Mouse (Mus musculus) liver, embryonic 12.5 days (tissue): Measurements from ENCODE around the gene Slc24a4. TPM values are rescaled to one million over a fixed set of nuclear protein-coding genes. Genes with fewer than 3 reads are reported as not detected.

Source experiments
- ATAC-seq: fragments of 200-750 bp; cut with Nextera tagmentation; 2 replicates; pipeline ENCODE4 v1.8.0; 2017; ENCODE audit warnings: moderate number of reproducible peaks, mild to moderate bottlenecking, moderate library complexity
- H3K27ac ChIP-seq: fragments of 300-500 bp; sonication (generic); 2 replicates; pipeline ENCODE4 v1.5.1; 2016; ENCODE audit warnings: mild to moderate bottlenecking
- H3K27me3 ChIP-seq: fragments of 300-500 bp; sonication (generic); replicated peaks from 2 replicates; pipeline ENCODE4 v1.6.1; 2016; ENCODE audit warnings: mild to moderate bottlenecking, moderate library complexity
- H3K36me3 ChIP-seq: fragments of 300-500 bp; sonication (generic); 2 replicates; pipeline ENCODE4 v1.6.1; 2016; ENCODE audit warnings: mild to moderate bottlenecking, moderate library complexity
- H3K4me1 ChIP-seq: fragments of 300-500 bp; sonication (generic); 2 replicates; pipeline ENCODE4 v1.6.1; 2016
- H3K4me2 ChIP-seq: fragments of 300-500 bp; sonication (generic); 2 replicates; pipeline ENCODE4 v1.6.1; 2016; ENCODE audit warnings: mild to moderate bottlenecking, moderate library complexity
- H3K4me3 ChIP-seq: fragments of 300-500 bp; sonication (generic); 2 replicates; pipeline ENCODE4 v1.5.1; 2016; ENCODE audit warnings: mild to moderate bottlenecking, moderate library complexity
- H3K9ac ChIP-seq: fragments of 300-500 bp; sonication (generic); 2 replicates; pipeline ENCODE4 v1.6.1; 2016; ENCODE audit warnings: mild to moderate bottlenecking, moderate library complexity
- H3K9me3 ChIP-seq: fragments of 300-500 bp; sonication (generic); replicated peaks from 2 replicates; pipeline ENCODE4 v1.6.1; 2016; ENCODE audit warnings: mild to moderate bottlenecking, moderate library complexity
- WGBS: fragments of 180-500 bp; shearing (Covaris S2); methylation state at CpG from one replicate; pipeline ENCODE4 v1.1.7; 2016; ENCODE audit not compliant: insufficient replicate concordance; 5-methylcytosine and 5-hydroxymethylcytosine counted together
- polyA plus RNA-seq: library from polyadenylated mRNA; unstranded; fragments of >200 nt; fragmentation: Nextera tagmentation; extraction: Ambion mirVana; gene quantifications from 2 replicates; pipeline ENCODE4 v1.2.1, GENCODE M21; 2016

Slc24a4 gene
- polyA plus RNA-seq, 1 experiment from 2014 or later, result not detected

DNA sequence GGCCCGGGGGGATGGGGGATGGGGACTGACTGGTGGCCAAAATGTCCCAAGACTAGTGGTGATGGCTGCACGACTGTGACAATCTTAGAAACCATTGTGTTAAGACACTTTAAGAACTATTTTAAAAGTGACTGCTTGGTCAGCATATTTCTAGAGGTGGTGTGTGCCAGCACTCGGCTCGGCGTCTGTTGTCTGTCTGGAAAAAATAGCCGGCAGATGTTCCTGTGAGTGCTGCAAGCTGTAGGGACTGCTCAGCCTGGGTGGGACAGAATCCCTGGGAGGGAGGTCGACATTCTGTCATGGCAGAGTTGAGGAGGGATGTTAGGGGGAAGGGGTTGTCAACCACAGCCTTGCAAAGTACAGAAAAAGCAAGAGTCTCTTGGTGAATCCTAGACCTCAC, 175.3 kb downstream of the Slc24a4 start:
- Histone ChIP-seq H3K9ac (no peak overlapping the region), H3K4me3 (no peak overlapping the region), H3K4me1 (peaks cover 69% of the 10 kb centered on the region), H3K27me3 (no peaks in the 10 kb centered on the region), H3K9me3 (no peaks in the 10 kb centered on the region), H3K27ac (no peak overlapping the region), H3K4me2 (no peak overlapping the region), H3K36me3 (no peaks in the 10 kb centered on the region)
- ATAC-seq, result no peak
- 43% methylated on average over 7 of the region's 7 CpGs for WGBS

DNA sequence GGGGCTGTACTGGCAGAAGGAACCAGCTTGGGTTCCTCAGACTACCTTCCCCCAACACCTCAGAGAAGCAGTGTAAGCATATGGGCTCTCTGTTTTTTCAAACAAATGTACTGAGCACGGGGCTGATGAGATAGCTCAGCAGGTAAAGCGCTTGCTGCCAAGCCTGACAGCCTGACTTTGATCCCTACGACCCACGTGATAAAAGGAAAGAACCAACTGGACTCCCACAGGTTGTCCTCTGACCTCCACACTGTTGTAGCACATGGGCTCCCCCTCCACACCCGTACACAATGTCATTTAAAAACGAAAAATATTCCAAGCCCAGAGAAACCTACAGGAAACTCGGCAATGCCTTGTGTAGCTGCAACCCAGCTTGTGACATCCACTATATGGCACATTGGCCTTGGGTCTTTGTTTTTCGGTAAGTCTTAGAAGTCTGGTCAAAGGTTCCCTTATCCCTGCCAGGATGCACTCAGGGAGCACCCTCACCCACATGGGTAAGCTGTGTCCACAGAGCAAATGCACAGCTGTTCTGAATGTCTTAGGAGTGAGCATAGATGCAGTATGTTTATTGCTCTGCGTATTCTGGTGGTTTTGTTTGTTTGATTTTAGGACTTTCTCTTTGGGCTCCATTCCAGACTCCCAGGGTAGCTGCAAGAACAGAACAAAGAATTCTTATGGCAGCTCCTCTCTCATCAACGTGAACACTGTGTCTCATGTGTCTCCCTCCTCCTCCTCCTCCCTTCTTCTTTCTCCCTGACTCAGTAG, 176.7 kb downstream of the Slc24a4 start:
- Histone ChIP-seq H3K9ac (no peak overlapping the region), H3K36me3 (0 out of 2 replicates have a peak, but pooled peaks cover 2% of the 10 kb centered on the region), H3K9me3 (no peaks in the 10 kb centered on the region), H3K4me3 (no peak overlapping the region), H3K27ac (no peak overlapping the region), H3K27me3 (no peaks in the 10 kb centered on the region), H3K4me1 (peaks cover 70% of the 10 kb centered on the region), H3K4me2 (no peak overlapping the region)
- 55% methylated on average over 10 of the region's 10 CpGs for WGBS
- peak; percentile 65 for ATAC-seq

DNA sequence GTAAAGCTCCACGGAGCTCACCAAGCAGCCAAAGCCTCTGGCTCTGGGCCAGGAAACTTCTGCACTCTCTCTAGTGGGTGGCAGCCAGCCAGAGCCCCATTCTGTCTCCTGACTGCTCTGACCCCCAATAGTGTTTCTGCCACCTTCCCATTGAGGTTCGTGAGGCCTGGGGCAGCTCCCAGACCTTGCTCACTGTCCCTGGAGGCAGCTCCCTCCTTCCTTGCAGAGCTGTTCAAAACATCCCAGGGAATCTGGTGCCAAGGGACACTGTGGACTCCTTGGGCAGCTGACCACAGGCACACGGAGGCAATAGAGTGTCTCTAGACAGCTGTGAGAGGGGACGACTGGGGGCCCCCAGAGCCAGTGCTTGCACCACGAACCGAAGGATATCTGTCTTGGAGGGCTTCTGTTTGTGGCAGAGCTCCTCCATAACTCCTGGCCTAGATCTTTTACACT, 179.5 kb downstream of the Slc24a4 start:
- WGBS, result 53% methylated on average over 6 of the region's 6 CpGs
- H3K9ac ChIP-seq, result no peak overlapping the region
- no peaks in the 10 kb centered on the region for H3K27me3 ChIP-seq
- H3K9me3 ChIP-seq, result no peaks in the 10 kb centered on the region
- H3K4me3 ChIP-seq, result no peak overlapping the region
- H3K4me1 ChIP-seq, result peaks cover 62% of the 10 kb centered on the region
- H3K36me3 ChIP-seq, result peaks cover 17% of the 10 kb centered on the region
- H3K4me2 ChIP-seq, result no peak overlapping the region
- H3K27ac ChIP-seq, result no peak overlapping the region; the same call in 1 of the 2 replicates
- no peak for ATAC-seq

DNA sequence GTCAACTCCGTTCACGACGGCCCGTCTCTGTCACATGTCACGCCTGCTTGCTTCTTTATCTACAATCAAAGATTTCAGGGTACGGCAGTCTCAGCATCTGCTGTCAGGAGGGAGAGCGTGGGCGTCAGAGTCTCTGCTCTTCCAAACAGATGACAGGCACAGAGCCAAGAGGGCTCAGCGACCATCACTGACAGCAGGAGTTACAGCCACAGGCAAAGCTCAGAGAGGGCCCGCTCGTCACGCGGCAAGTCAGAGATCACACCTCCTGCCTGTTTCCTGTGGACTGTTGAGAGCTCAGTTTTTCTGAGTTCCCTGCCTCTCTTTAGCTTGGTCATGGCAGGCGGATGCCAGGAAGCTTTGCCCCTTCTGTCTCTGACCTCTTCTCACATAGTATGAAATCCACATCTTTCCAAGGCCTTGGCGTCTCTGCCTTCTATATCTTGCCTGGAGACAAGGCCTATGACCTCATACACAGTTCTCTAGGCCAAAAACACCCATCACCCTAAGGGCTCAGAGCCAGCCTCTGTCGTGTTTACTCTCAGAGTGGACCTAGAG, 180.0 kb downstream of the Slc24a4 start:
- Histone ChIP-seq H3K27me3 (no peaks in the 10 kb centered on the region), H3K27ac (no peak overlapping the region), H3K9me3 (no peaks in the 10 kb centered on the region), H3K4me3 (no peak overlapping the region), H3K36me3 (peaks cover 22% of the 10 kb centered on the region), H3K4me1 (peaks cover 56% of the 10 kb centered on the region), H3K9ac (no peak overlapping the region), H3K4me2 (no peak overlapping the region)
- ATAC-seq, result peak; percentile 28; the same call in 1 of the 2 replicates
- 51% methylated on average over 16 of the region's 16 CpGs for WGBS

DNA sequence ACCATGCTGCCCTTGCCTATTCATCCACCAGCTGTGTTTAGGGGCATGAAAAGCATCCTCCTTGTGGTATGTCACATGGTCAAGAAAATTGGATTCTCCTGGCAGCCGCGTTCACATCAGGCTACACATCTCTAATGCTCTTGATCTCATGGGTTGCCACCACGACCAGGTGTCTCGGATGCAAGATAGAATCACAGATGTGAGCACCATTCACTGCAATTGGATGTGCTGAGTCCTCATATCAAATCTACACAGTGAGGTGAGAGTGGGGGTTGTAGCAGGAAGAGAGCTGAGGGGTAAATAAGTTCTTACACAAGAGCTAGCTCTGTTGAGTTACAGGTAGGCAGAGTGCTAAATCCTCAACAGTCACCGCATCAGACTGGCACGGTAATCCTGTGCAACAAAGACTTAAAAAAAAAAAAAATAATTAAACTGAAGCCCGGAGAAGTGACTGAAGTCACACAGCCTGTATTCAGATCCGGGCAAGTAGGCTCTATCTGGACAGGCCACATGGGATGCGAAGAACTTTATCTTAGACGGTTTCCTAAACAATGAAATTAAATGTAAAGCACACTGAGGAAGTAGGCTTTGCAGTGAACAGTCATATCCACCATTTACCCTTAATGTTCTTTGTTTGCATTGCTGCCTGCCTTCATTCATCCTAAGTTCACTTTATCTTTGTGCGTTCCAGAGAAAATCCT, 180.7 kb downstream of the Slc24a4 start:
- WGBS, result 76% methylated on average over 11 of the region's 11 CpGs
- Histone ChIP-seq H3K27ac (no peak overlapping the region), H3K36me3 (peaks cover 28% of the 10 kb centered on the region)

DNA sequence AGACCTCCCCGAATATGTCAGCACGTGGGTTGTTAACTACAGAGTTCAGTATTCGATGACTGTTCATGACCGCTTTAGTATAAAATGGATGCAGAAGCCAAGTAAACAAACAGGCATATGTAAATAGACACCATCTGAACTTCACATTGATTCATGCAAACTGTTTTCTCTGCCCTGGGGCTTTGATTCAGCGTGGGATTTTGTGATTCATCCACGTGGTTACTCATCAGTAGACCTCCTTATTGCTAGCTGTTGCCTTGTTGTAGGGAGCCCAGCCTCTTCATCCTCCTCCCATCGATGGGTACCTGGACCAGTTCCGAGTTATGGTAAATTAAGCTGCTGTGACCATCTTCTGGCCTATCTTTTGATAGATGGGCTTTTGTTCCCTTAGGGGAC, 181.3 kb downstream of the Slc24a4 start:
- no peak overlapping the region for H3K27ac ChIP-seq
- H3K27me3 ChIP-seq, result no peaks in the 10 kb centered on the region
- 80% methylated on average over 8 of the region's 8 CpGs for WGBS
- H3K9ac ChIP-seq, result no peak overlapping the region
- no peak overlapping the region for H3K4me3 ChIP-seq
- peaks cover 32% of the 10 kb centered on the region for H3K36me3 ChIP-seq
- H3K4me2 ChIP-seq, result no peak overlapping the region
- H3K4me1 ChIP-seq, result peaks cover 44% of the 10 kb centered on the region
- no peak for ATAC-seq
- no peaks in the 10 kb centered on the region for H3K9me3 ChIP-seq

More for the DNA sequence above, 180.7 kb downstream of the Slc24a4 start:
- no peak for ATAC-seq
- no peak overlapping the region for H3K4me3 ChIP-seq
- H3K9ac ChIP-seq, result no peak overlapping the region
- H3K9me3 ChIP-seq, result no peaks in the 10 kb centered on the region
- no peaks in the 10 kb centered on the region for H3K27me3 ChIP-seq
- H3K4me2 ChIP-seq, result no peak overlapping the region
- H3K4me1 ChIP-seq, result peaks cover 49% of the 10 kb centered on the region

DNA sequence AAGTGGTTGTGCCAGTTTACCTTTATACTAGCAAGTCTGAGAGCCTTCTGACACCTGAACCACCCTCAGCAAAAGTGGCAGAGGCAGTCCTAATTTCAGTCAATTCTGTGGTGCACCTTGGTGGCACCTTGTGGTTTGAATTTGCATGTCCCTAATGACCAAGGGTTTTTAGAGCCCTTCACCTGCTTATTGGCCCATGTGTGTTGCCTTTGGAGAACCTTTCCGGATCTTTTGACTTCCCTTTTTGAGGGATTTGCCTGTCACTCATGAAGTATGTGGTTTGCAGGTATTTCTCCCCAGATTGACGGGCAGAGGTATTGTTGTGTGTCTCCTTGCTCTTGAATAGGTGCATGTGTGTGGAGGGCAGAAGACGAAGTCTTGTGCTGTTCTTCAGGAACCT, 181.7 kb downstream of the Slc24a4 start:
- no peak for ATAC-seq
- WGBS, result 74% methylated on average over 3 of the region's 3 CpGs
- Histone ChIP-seq H3K4me3 (no peak overlapping the region), H3K4me1 (peaks cover 39% of the 10 kb centered on the region), H3K9ac (no peak overlapping the region), H3K27ac (no peak overlapping the region), H3K4me2 (no peak overlapping the region), H3K27me3 (no peaks in the 10 kb centered on the region), H3K36me3 (peaks cover 37% of the 10 kb centered on the region), H3K9me3 (no peaks in the 10 kb centered on the region)

DNA sequence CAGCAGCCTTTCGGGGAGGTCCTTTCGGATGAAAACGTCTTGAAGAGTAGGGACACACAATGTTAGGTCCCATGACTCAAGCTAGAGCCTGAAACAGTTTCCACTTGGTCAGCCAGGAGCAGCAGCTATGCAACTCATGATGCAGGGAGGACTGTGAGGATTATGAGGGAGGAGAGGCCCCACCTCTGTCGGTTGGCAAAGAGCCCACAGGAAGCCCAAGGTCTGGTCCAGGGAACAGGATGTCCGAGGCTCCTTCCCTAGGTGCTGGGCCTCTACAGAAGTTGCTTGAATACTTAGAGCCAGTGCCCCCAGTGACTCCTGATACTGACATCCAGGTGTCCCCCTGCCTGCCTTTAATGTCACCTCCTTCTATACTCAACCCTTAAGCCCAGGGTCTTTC, 182.9 kb downstream of the Slc24a4 start:
- Histone ChIP-seq H3K27ac (no peak overlapping the region), H3K4me1 (peaks cover 32% of the 10 kb centered on the region), H3K36me3 (peaks cover 42% of the 10 kb centered on the region), H3K27me3 (no peaks in the 10 kb centered on the region), H3K9me3 (no peaks in the 10 kb centered on the region), H3K4me2 (no peak overlapping the region), H3K9ac (no peak overlapping the region), H3K4me3 (no peak overlapping the region)
- no peak for ATAC-seq
- WGBS, result 77% methylated on average over 5 of the region's 5 CpGs

Other genes starting within 250 kb of the Slc24a4 start
- 12.0 and 12.8 TPM in 2 replicates for gene Trip11, start 215.5 kb upstream of the Slc24a4 start, polyA plus RNA-seq
- 12.4 and 15.3 TPM in 2 replicates for gene Atxn3, start 170.5 kb upstream of the Slc24a4 start, polyA plus RNA-seq
- 28.9 and 29.3 TPM in 2 replicates for gene Cpsf2, start 152.7 kb upstream of the Slc24a4 start, polyA plus RNA-seq
- 5.8 and 10.3 TPM in 2 replicates for gene Rin3, start 154.3 kb downstream of the Slc24a4 start, polyA plus RNA-seq